Comparison of ENCODE assay signal across 8 mouse cellular contexts in genomic region chr1:69688118-69688517, GRCm38 (mm10). TPM values are rescaled to one million over a fixed set of nuclear protein-coding genes. Genes with fewer than 3 reads are reported as not detected.
DNase-seq lines count a peak whose midpoint lies in the region; ATAC-seq lines count a peak whose summit lies in the region.

No protein-coding gene starts in this region.

- no peak overlapping the region for H3K27ac ChIP-seq in forebrain, embryonic 13.5 days
- no peak overlapping the region for H3K27ac ChIP-seq in limb, embryonic 12.5 days
- peak overlapping the region; percentile 90; the same call in 1 of the 2 replicates for H3K27ac ChIP-seq in stomach, embryonic 15.5 days

- H3K4me3 ChIP-seq in megakaryocyte, embryonic 14.5 days (replicated peaks) = peak overlapping the region; percentile 92
- H3K4me3 ChIP-seq in forebrain, embryonic 13.5 days = peak overlapping the region; percentile 62
- H3K4me3 ChIP-seq in limb, embryonic 12.5 days (replicated peaks) = peak overlapping the region; percentile 72
- peak overlapping the region; percentile 81 for H3K4me3 ChIP-seq in stomach, embryonic 15.5 days (replicated peaks)

- peak overlapping the region; percentile 74; the same call in 1 of the 2 replicates for H3K9ac ChIP-seq in forebrain, embryonic 13.5 days
- H3K9ac ChIP-seq in limb, embryonic 12.5 days (replicated peaks) = no peak overlapping the region
- no peak overlapping the region for H3K9ac ChIP-seq in stomach, embryonic 15.5 days

- peak overlapping the region; percentile 74 for H3K4me2 ChIP-seq in forebrain, embryonic 13.5 days
- peak overlapping the region; percentile 77 for H3K4me2 ChIP-seq in limb, embryonic 12.5 days
- H3K4me2 ChIP-seq in stomach, embryonic 15.5 days = peak overlapping the region; percentile 72

- 10% methylated on average over 4 of the region's 4 CpGs for WGBS in forebrain, embryonic 13.5 days
- WGBS in limb, embryonic 12.5 days = 14% methylated on average over 4 of the region's 4 CpGs
- WGBS in stomach, embryonic 15.5 days = 4% methylated on average over 4 of the region's 4 CpGs

- H3K27me3 ChIP-seq in megakaryocyte, embryonic 14.5 days (replicated peaks) = no peaks in the 10 kb centered on the region
- H3K27me3 ChIP-seq in forebrain, embryonic 13.5 days = no peaks in the 10 kb centered on the region
- H3K27me3 ChIP-seq in limb, embryonic 12.5 days = peaks cover 10% of the 10 kb centered on the region; the same call in 1 of the 2 replicates
- H3K27me3 ChIP-seq in stomach, embryonic 15.5 days (replicated peaks) = no peaks in the 10 kb centered on the region

- no peak for ATAC-seq in megakaryocyte, adult 5-6 weeks (ENCODE audit: poor library complexity, severe bottlenecking)
- ATAC-seq in forebrain, embryonic 13.5 days = no peak
- ATAC-seq in limb, embryonic 12.5 days (ENCODE audit: insufficient number of reproducible peaks, insufficient read depth, low FRiP score, low TSS enrichment, low read depth) = no peak
- ATAC-seq in stomach, embryonic 15.5 days (ENCODE audit: insufficient read depth, low FRiP score, low read depth) = no peak

- H3K9me3 ChIP-seq in megakaryocyte, embryonic 14.5 days = no peaks in the 10 kb centered on the region
- H3K9me3 ChIP-seq in forebrain, embryonic 13.5 days (replicated peaks) = no peaks in the 10 kb centered on the region
- no peaks in the 10 kb centered on the region for H3K9me3 ChIP-seq in limb, embryonic 12.5 days
- H3K9me3 ChIP-seq in stomach, embryonic 15.5 days = no peaks in the 10 kb centered on the region

- DNase-seq in layer of hippocampus, adult 11-12 months (ENCODE audit: low spot score) = no peak
- no peak for DNase-seq in cerebellum, adult 11 months
- no peak for DNase-seq in layer of hippocampus, adult 8-10 months (ENCODE audit: low spot score in 2 of 2)

- peaks cover 14% of the 10 kb centered on the region for H3K4me1 ChIP-seq in megakaryocyte, embryonic 14.5 days
- peaks cover 14% of the 10 kb centered on the region for H3K4me1 ChIP-seq in forebrain, embryonic 13.5 days
- H3K4me1 ChIP-seq in limb, embryonic 12.5 days (replicated peaks) = peaks cover 5% of the 10 kb centered on the region; the same call in 1 of the 2 replicates
- 0 out of 2 replicates have a peak, but pooled peaks cover 4% of the 10 kb centered on the region for H3K4me1 ChIP-seq in stomach, embryonic 15.5 days

- H3K36me3 ChIP-seq in megakaryocyte, embryonic 14.5 days (replicated peaks; ENCODE audit: low read length) = no peaks in the 10 kb centered on the region
- H3K36me3 ChIP-seq in forebrain, embryonic 13.5 days (ENCODE audit: poor library complexity, severe bottlenecking) = no peaks in the 10 kb centered on the region
- H3K36me3 ChIP-seq in limb, embryonic 12.5 days = no peaks in the 10 kb centered on the region
- no peaks in the 10 kb centered on the region for H3K36me3 ChIP-seq in stomach, embryonic 15.5 days

RNA-seq across cellular contexts. Expression of gene Ikzf2, which starts 1.1 kb away (rescaled TPM):
- 1.7 TPM in 1 of 2 replicates, not detected in the other for polyA plus RNA-seq in megakaryocyte, embryonic 14.5 days (2012; ENCODE audit: insufficient read depth, low replicate concordance)
- 6.7 and 10.8 TPM in 2 replicates for total RNA-seq in megakaryocyte, adult 5-6 weeks (2015)
- 6.8 and 8.8 TPM in 2 replicates for total RNA-seq in megakaryocyte, adult 5-6 weeks (2017)
- 3.8 and 4.5 TPM in 2 replicates for polyA plus RNA-seq in forebrain, embryonic 13.5 days (2015; fragmentation: Nextera tagmentation; extraction: Ambion mirVana)
- 3.7 and 4.8 TPM in 2 replicates for polyA plus RNA-seq in limb, embryonic 12.5 days (2016; fragmentation: Nextera tagmentation; extraction: Ambion mirVana)
- polyA plus RNA-seq in stomach, embryonic 15.5 days (2015; fragmentation: Nextera tagmentation; extraction: Ambion mirVana) = 5.2 and 7.1 TPM in 2 replicates
- total RNA-seq in layer of hippocampus, adult 8-10 months (2022) = 10 to 100 TPM in 2 of 4 experiments, 1 to 10 TPM in 2; 6.6 to 16.7 (median 11.8) TPM
